Mouse (Mus musculus) spleen, postnatal 36 days (tissue): Measurements from ENCODE around the gene Gse1.
A peak's percentile ranks its signal among the peaks of the same experiment; 100 is the strongest.

ENCODE experiments used
- DNase-seq, 2 experiments: peaks; one replicate each; pipeline ENCODE4 v3.0.0; 2022; ENCODE audit warnings: low spot score in 2 of 2, mixed read lengths in 1 of 2

Gse1 gene

DNA sequence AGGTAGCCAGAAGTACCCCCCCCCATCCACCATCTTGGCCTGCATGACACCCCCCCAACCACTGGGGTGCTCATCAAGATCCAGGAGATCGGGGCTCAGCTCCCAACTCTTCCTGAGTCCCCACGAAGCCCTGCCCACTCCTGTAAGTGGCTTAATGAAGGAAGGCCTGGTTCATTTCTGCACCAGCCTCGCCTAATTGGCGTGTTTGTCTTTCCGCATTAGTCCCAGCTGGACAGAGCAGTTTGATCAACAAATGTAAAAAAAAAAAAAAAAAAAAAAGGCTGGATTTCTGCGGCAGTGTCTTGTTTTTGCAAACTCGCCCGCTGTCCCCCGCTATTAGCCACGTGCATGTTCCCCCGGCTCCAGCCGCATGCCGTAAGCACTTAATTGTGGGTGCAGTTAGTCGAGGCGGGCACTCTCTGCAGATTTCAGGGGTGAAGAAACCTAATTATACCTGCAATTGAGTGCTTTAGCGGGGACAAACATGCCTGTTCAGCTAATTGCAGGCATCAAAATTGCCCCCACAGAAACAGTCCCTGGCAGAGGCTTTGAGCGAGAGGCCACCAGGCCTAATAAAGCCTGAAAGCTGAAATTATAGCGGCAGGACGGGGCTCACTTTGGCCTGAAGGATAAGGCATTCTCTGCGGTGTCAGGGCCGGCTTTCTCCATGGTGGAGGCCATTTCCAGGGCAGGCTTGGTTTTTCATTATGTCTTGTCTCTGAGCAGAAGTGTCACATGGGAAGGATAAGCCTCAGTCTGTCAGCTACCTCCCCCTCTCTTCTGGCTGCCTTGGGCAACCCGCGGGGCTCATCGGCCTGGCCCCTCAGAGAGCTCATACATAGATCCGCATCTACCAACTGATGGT lies 248.7 kb downstream of the Gse1 start:
- DNase-seq = no peak

- no peak for DNase-seq
Measured at GRCm38 (mm10) chr8:120478754-120479153, 250.5 kb downstream of the Gse1 start.

GRCm38 (mm10) chr8:120479691-120480090 lies 251.4 kb downstream of the Gse1 start:
- DNase-seq = peak in 1 of 2 experiments; percentile 27

DNA sequence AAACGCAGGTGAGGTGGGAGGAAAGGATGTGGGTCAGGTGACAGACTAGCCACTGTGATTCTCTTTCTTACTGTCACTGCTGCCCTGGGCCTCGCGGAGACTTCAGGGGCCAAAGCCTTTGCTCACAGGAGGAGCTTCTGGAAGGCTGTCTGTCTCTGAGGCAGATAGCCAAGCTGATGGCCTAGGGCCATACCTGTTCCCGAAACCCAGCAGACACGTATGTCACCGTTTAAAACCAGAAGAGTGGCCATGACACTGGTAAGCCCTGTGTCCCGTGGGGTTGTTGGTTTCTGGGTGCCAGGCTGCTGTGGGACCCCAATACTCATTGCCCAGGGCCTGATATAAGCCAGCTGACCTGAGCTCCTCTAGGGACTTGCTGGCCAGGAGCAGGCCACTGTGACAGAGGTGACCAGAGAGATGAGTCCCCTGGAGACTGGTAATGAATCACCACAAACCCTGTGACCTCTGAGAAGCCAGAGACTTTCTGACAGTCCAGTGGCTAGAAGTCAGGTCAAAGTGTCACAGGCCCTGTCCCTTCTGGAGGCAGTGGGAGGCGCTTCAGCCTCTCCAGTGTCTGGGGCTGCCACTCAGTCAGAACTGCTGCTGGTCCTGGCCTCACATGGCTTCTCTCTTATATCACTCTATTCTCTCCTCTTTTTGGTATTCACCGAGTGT lies 253.9 kb downstream of the Gse1 start:
- no peak for DNase-seq

DNA sequence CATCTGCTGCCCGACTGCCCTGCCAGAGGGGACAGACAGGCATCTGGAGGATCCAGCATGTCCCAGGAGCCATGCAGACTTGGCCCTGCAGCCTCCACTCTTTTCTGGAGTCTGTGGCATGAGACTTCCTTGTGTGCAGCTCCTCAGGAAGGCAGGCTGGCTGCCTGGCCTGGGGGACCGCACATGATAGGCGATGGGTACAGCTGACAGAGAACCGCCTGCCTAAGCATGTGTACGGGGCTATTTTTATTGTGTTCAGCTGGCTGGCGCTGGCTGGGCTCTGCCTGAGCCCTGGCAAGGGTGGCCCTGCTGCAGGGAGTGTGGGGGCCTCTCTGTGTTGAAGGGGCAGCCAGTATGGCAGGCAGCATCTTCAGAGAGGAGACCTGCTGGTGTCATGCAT lies 256.2 kb downstream of the Gse1 start:
- no peak for DNase-seq

- peak in 1 of 2 experiments; percentile 20 for DNase-seq
Measured at GRCm38 (mm10) chr8:120485116-120485515, 256.9 kb downstream of the Gse1 start.

DNA sequence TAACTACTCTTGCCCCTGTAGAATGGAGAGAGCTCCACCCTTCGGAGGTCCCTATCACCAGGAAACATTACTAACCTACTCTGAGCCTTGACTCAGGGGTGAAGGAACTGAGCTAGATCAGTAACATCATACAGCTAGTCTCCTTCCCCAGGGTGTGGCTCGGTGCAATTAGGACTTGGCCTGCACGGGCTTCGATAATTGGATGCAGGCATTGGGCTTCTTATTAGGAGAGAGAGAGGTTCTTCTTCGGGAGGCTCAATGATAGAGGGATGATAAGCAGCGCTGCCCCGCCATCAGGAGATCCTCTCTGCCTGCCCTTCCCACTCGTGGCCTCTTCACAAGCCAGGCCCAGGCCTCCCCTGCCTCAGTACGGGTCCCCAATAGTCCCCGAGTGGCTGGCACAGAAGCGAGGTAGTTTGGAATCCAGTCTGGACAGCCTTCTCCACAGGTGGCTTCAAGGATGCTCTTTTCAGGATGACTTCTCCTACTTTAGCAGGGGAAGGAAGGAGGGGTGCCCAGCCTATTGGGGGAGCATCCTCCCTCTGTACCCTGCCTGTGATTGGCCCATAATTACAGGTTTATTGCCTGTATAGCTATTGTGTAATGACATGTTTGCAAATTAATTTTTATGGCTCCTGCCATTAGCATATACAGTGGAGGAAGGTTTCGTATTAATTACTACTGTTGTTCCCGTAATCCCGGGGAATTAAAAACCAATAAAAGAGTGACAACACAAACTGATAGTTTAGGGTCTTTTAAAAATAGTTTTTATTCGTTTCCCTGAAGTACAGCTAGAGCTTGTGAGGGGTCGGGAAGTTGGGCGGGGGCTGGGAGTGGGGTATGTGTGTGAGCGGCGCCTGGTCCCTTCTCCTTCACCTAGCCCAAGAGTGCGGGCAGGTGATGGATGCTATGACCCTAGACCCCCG lies 257.6 kb downstream of the Gse1 start:
- peak; percentile 56 to 73 for DNase-seq

DNA sequence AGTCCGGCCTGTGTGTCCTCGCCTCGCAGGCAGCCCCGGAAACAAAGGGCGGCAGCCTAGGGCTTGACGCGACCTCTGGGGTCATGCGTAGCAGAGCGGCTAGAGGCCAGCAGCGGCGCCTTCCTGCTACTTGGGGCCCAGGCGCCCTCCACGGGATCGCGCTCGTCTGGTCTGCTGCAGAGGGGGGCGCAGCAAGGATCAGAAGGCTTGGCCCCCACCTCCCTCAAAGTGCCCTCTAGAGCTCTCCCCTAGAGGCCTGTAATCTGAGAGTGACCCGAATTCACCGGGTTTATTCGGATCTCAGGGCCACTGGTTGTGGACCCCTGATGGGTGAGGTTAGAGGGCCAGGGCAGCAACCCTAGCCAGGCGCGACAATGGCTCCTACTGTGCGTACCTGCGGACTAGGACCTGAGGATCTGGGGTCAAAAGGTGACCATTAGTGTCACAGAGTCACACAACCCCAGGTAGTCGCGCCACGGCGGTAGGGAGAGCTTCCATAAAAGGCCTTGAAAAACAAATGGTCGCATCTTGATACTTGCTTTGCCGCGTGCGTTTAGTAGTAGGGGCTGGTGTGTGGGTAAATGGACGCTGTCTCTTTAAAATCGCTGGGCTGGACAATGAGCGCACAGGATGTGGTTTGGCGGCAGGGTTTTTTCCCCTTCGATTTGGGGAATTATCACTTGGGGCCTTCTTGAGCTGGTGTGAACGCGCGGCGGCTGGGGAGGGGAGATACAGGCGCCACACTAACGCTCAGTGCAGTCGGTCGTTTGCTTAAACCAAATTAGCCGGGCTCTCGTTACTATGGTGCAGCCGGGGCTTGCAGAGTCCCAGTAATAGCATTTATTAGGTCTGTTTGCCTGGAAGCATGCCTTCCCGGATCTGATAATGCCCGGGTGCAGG lies 258.5 kb downstream of the Gse1 start:
- DNase-seq = peak; percentile 90 to 93

DNA sequence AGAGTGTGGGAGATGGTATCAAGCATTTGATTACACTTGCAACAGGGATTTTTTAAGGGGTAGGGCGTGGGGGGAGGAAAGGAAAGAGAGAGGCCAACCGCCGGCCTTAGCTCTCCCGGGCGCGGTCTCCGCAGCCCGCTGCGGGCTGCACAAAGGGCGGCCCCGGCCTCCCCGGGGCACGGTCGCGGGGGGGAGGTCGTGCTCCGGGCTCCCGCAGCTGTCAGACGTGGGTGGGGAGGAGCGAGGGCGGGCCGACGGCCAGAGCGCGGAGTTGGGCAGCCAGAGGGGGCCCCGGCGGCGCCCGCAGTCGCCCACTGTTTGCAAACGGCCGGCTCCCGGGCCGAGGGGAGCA lies 259.1 kb downstream of the Gse1 start:
- peak; percentile 56 to 64 for DNase-seq

DNA sequence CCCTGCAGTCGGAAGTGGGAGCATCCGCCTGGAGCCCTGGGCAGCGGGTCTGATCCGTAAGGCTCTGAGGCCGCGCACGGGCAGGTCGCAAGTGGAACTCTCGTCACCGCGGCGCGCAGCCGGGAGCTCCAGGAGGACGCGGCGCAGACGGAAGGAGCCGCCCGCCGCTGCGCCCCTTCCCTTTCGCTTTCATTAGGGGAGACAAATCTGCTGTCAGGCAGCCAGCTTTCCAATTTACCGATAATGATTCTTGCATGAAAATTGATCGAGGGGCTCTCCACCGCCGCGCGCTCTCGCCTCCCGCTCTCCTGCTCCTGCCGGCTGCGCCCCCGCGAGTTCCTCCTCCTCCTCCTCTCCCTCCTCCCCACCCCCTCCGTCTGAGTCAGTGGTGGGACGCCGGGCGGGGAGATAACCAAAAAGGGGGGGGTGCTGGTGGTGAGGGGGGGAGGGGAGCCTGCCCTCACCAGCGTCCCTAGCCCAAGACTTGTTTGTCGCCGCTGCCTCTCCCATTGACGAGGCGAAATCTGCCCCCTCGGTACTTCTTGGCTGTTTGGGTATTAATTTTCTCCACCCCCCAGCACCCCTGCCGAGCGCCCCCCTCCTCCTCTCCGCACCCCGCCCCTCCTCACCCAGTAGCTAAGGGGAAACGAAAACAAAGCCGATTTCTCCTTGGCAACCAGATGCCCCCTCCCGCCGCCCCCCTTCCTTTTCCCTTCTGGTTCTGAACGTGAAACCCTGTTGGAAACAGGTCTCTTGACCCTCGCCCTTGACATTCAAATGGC lies 259.7 kb downstream of the Gse1 start:
- DNase-seq = peak; percentile 76

- peak in 1 of 2 experiments; percentile 45 for DNase-seq
Measured at GRCm38 (mm10) chr8:120488636-120489131, 260.4 kb downstream of the Gse1 start.

DNA sequence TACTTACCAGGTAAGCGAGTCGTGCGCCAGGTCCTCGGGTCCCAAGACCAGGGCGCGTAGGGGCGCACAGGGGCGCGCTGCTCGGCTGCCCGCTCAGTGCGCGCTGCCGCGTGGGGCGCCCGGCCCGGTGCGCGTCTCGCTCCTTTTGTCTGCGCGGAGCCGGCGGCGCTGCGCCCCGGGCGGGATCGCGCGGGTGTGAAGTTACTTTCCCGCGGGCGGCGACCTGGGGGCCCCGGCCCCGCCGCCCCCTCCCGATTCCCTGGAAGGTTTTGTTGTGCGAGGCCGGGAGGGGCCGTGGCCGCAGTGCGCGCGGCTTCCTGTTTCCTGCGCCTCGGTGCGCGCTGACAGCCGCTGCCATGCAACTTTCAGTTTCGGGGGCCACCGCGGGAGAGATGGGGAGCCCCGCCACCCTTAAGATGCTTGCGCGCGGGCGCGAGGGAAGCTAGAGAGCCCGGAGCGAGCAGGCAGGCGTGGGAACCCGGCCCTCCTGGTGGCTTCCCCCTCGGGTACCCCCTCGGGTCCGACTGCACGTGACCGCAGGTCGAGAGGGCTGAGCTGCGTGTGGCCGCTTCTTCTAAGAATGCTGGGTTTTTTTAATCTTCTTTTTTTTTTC lies 261.0 kb downstream of the Gse1 start:
- peak; percentile 92 for DNase-seq

DNA sequence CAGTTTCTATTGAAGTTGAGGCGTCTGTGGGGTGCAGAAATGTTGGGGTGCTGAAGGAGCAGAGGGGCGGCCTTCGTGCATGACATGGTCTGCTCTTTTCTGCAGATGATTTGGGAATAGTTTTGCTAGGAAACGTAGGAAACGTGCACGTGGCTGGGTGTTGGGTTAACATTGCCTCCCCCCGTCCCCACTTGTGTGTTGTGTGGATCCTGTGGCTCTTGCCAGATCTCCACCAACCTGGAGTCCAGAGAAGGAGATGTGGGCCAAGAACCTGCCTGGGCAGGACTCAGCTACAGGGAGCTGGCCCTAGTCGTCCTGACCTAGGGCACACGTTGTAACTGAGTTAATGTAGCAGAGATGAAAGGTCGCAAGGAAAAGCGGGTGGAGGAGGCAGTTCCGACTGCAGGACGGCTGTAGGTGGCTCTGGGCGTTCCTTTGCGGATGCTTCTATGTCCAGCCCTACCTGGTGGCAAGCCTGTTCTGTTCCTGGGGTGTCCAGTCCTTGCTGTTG lies 261.6 kb downstream of the Gse1 start:
- DNase-seq = no peak

DNA sequence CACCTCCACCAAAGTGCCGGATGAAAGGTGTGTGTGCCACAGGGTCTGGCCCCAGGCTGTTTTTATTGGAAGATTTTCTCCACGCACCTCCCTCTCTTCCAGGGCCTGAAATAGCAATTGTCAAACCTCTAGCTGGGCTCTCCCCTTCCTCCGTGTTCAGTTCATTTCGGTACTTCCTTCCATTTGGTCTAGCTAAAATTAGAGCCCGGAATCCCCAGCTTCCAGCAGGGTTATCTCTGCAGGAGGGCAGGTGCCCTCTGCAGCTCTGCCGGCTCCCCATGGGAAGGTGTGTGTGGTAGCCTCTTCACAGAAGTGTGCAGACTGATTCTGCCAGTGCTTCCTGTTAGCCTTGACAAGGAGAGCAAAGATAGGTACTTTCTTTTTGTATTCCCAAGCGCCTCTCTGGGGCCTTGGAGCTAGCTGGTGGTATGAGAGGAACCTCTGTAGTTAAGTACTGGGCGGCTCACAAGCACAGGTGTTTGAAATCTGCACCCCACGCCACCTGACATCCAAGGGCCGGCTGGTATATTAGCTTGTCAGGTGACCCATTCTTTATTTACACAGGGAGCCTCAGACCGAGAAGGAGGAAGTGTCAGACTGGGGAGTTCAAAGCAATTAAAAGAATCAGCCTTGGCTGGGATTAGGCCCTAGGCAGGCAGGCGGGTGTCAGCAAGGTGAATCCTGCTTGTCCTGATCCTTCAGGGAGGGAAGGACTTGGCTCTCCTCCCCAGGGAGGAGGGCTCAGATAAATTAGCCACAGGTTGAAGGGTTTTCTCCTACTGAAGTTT lies 262.3 kb downstream of the Gse1 start:
- DNase-seq = peak; percentile 63 to 70

DNA sequence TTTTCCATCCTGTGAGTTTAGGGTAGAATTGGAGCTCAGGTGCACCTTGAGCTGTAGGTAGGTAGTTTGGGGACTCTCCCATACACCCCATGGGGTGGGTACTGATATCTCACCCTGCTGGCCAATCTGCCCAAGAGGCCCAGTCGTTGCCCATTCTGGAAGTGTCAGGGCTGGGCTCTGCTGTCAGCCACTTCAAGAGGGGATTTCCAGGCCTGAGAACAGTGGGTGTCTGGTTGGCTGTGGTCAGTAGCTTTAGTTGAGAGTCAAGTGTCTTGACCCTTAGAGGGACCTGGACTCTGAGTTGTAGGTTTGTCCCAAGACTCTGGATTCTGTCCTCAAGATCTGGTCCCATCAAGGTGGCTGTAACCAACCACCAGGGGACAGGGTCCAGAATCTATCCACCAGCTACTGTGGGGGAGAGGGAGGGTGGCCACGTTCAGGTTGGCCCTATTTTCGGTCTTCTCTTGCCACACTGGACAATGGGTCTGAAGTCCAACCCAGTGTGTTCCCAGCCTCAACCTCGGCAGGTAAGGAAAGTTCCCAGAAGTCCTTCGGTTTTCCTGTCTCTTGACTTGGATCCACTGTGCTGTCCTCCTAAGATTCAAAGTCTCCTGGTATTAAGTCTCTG lies 263.0 kb downstream of the Gse1 start:
- DNase-seq = peak in 1 of 2 experiments; percentile 29

GRCm38 (mm10) chr8:120492193-120492880 lies 264.1 kb downstream of the Gse1 start:
- DNase-seq = no peak

DNA sequence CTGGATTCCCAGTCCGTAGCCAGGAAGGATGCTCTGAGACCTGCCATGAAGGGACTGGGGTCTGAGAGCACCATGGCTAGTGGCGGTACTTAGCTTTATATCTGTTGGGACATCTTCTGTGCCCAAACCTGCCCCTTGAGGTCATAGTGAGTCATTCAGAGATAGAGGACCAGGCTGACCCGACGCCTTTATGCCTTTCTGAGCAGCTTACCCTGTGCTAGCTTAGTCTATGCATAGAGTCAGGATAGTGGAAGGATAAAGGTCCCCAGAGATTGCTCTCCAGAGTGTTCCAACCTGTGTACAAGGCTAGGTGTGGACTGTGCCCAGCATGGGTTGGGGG lies 264.6 kb downstream of the Gse1 start:
- no peak for DNase-seq
